Mouse (Mus musculus) heart, embryonic 10.5 days (tissue): ENCODE measurements around the gene Zglp1. TPM values are rescaled to one million over a fixed set of nuclear protein-coding genes. Genes with fewer than 3 reads are reported as not detected.
"Not testable (repeated sequence)": the region's sequence is repeated elsewhere in the genome, so short reads cannot be mapped to it uniquely, and the experiment has no call there.

Source experiments
- DNase-seq: peaks from one replicate; pipeline ENCODE4 v3.0.0-alpha.2; 2017; ENCODE audit warnings: low spot score
- H3K27ac ChIP-seq: fragments of 300-500 bp; sonication (generic); 2 replicates; pipeline ENCODE4 v1.5.1; 2016; ENCODE audit warnings: mild to moderate bottlenecking
- H3K27me3 ChIP-seq: fragments of 300-500 bp; sonication (generic); 2 replicates; pipeline ENCODE4 v1.6.1; 2016; ENCODE audit warnings: mild to moderate bottlenecking; ENCODE audit not compliant: poor library complexity, insufficient read depth, severe bottlenecking
- H3K36me3 ChIP-seq: fragments of 300-500 bp; sonication (generic); 2 replicates; pipeline ENCODE4 v1.6.1; 2016; ENCODE audit warnings: mild to moderate bottlenecking, moderate library complexity
- H3K4me1 ChIP-seq: fragments of 300-500 bp; sonication (generic); 2 replicates; pipeline ENCODE4 v1.6.1; 2016; ENCODE audit warnings: mild to moderate bottlenecking
- H3K4me3 ChIP-seq: fragments of 300-500 bp; sonication (generic); 2 replicates; pipeline ENCODE4 v1.5.1; 2016; ENCODE audit warnings: mild to moderate bottlenecking, moderate library complexity
- H3K9me3 ChIP-seq: fragments of 300-500 bp; sonication (generic); 2 replicates; pipeline ENCODE4 v1.6.1; 2016; ENCODE audit warnings: mild to moderate bottlenecking, moderate library complexity
- WGBS: fragments of 180-500 bp; shearing (Covaris S2); methylation state at CpG from one replicate; pipeline ENCODE4 v1.1.7; 2016; 5-methylcytosine and 5-hydroxymethylcytosine counted together
- polyA plus RNA-seq: library from polyadenylated mRNA; unstranded; fragments of >200 nt; fragmentation: Nextera tagmentation; extraction: Ambion mirVana; gene quantifications from 2 replicates; pipeline ENCODE4 v1.2.1, GENCODE M21; 2016

Zglp1 gene
- polyA plus RNA-seq, 1 experiment from 2014 or later, result 1.9 TPM

GRCm38 (mm10) chr9:21044785-21045184, 22.1 kb downstream of the Zglp1 start:
- not testable (repeated sequence) for H3K9me3 ChIP-seq, H3K27ac ChIP-seq, H3K4me1 ChIP-seq, H3K4me3 ChIP-seq, H3K36me3 ChIP-seq, DNase-seq
- WGBS, result 56% methylated on average over 1 of the region's 1 CpGs
- H3K27me3 ChIP-seq, result peaks cover 19% of the 10 kb centered on the region

- H3K27ac ChIP-seq, result no peak overlapping the region
- no peak for DNase-seq
- WGBS, result 72% methylated on average over 4 of the region's 4 CpGs
- H3K9me3 ChIP-seq, result no peaks in the 10 kb centered on the region
- no peak overlapping the region for H3K4me3 ChIP-seq
- peaks cover 31% of the 10 kb centered on the region for H3K27me3 ChIP-seq
- peaks cover 9% of the 10 kb centered on the region for H3K4me1 ChIP-seq
- no peaks in the 10 kb centered on the region for H3K36me3 ChIP-seq
Measured at GRCm38 (mm10) chr9:21043563-21043962, 23.3 kb downstream of the Zglp1 start.

- Histone ChIP-seq H3K36me3 (no peaks in the 10 kb centered on the region), H3K4me3 (no peak overlapping the region), H3K4me1 (peaks cover 27% of the 10 kb centered on the region), H3K27ac (no peak overlapping the region), H3K9me3 (no peaks in the 10 kb centered on the region), H3K27me3 (peaks cover 54% of the 10 kb centered on the region)
- WGBS, result 43% methylated on average over 4 of the region's 4 CpGs
- DNase-seq, result no peak
Measured at GRCm38 (mm10) chr9:21041308-21041707, 25.6 kb downstream of the Zglp1 start.

- Histone ChIP-seq H3K36me3 (no peaks in the 10 kb centered on the region), H3K4me1 (peaks cover 39% of the 10 kb centered on the region), H3K27me3 (peaks cover 69% of the 10 kb centered on the region), H3K4me3 (no peak overlapping the region), H3K27ac (no peak overlapping the region), H3K9me3 (no peaks in the 10 kb centered on the region)
- no peak for DNase-seq
- 78% methylated on average over 3 of the region's 3 CpGs for WGBS
Measured at GRCm38 (mm10) chr9:21039779-21040178, 27.1 kb downstream of the Zglp1 start.

GRCm38 (mm10) chr9:21037481-21037891, 29.4 kb downstream of the Zglp1 start:
- Histone ChIP-seq H3K36me3 (no peaks in the 10 kb centered on the region), H3K9me3 (no peaks in the 10 kb centered on the region), H3K27me3 (peaks cover 91% of the 10 kb centered on the region), H3K27ac (peak overlapping the region; percentile 65), H3K4me1 (peaks cover 55% of the 10 kb centered on the region), H3K4me3 (peak overlapping the region; percentile 60)
- 3% methylated on average over 31 of the region's 31 CpGs for WGBS
- DNase-seq, result no peak

- WGBS, result 3% methylated on average over 22 of the region's 22 CpGs
- Histone ChIP-seq H3K4me3 (peak overlapping the region; percentile 60), H3K36me3 (no peaks in the 10 kb centered on the region), H3K27ac (no peak overlapping the region), H3K27me3 (peaks cover 97% of the 10 kb centered on the region), H3K4me1 (peaks cover 63% of the 10 kb centered on the region), H3K9me3 (no peaks in the 10 kb centered on the region)
- no peak for DNase-seq
Measured at GRCm38 (mm10) chr9:21036666-21037065, 30.2 kb downstream of the Zglp1 start.

GRCm38 (mm10) chr9:21036161-21036560, 30.7 kb downstream of the Zglp1 start:
- Histone ChIP-seq H3K4me3 (0 out of 2 replicates have a peak overlapping the region, but pooled peaks have one; percentile 7), H3K4me1 (peaks cover 64% of the 10 kb centered on the region)
- DNase-seq, result no peak

GRCm38 (mm10) chr9:21035586-21035985, 31.3 kb downstream of the Zglp1 start:
- Histone ChIP-seq H3K4me3 (no peak overlapping the region), H3K9me3 (no peaks in the 10 kb centered on the region), H3K36me3 (no peaks in the 10 kb centered on the region), H3K4me1 (peaks cover 66% of the 10 kb centered on the region), H3K27me3 (peaks cover 93% of the 10 kb centered on the region), H3K27ac (no peak overlapping the region)
- 24% methylated on average over 9 of the region's 9 CpGs for WGBS
- no peak for DNase-seq

More at GRCm38 (mm10) chr9:21036161-21036560, 30.7 kb downstream of the Zglp1 start:
- 8% methylated on average over 20 of the region's 20 CpGs for WGBS
- no peaks in the 10 kb centered on the region for H3K36me3 ChIP-seq
- H3K9me3 ChIP-seq, result no peaks in the 10 kb centered on the region
- peaks cover 98% of the 10 kb centered on the region for H3K27me3 ChIP-seq
- no peak overlapping the region for H3K27ac ChIP-seq

- no peak overlapping the region for H3K4me3 ChIP-seq
- no peak for DNase-seq
- H3K27ac ChIP-seq, result no peak overlapping the region
- H3K9me3 ChIP-seq, result no peaks in the 10 kb centered on the region
- H3K36me3 ChIP-seq, result no peaks in the 10 kb centered on the region
- H3K27me3 ChIP-seq, result peaks cover 92% of the 10 kb centered on the region
- H3K4me1 ChIP-seq, result peaks cover 76% of the 10 kb centered on the region
- 4% methylated on average over 17 of the region's 17 CpGs for WGBS
Measured at GRCm38 (mm10) chr9:21034481-21035085, 32.3 kb downstream of the Zglp1 start.

- peak; percentile 93 for DNase-seq
- H3K27me3 ChIP-seq, result peaks cover 91% of the 10 kb centered on the region
- H3K9me3 ChIP-seq, result no peaks in the 10 kb centered on the region
- H3K4me3 ChIP-seq, result peak overlapping the region; percentile 66
- H3K36me3 ChIP-seq, result no peaks in the 10 kb centered on the region
- peaks cover 77% of the 10 kb centered on the region for H3K4me1 ChIP-seq
- WGBS, result 0% methylated on average over 34 of the region's 34 CpGs
- peak overlapping the region; percentile 5; the same call in 1 of the 2 replicates for H3K27ac ChIP-seq
Measured at GRCm38 (mm10) chr9:21033136-21033535, 33.8 kb downstream of the Zglp1 start.

- H3K36me3 ChIP-seq, result no peaks in the 10 kb centered on the region
- DNase-seq, result no peak
- H3K9me3 ChIP-seq, result no peaks in the 10 kb centered on the region
- H3K27ac ChIP-seq, result peak overlapping the region; percentile 5; the same call in 1 of the 2 replicates
- peaks cover 74% of the 10 kb centered on the region for H3K4me1 ChIP-seq
- peak overlapping the region; percentile 66 for H3K4me3 ChIP-seq
- 3% methylated on average over 7 of the region's 7 CpGs for WGBS
- peaks cover 91% of the 10 kb centered on the region for H3K27me3 ChIP-seq
Measured at GRCm38 (mm10) chr9:21032491-21032890, 34.4 kb downstream of the Zglp1 start.

- H3K9me3 ChIP-seq, result no peaks in the 10 kb centered on the region
- no peak for DNase-seq
- peaks cover 68% of the 10 kb centered on the region for H3K4me1 ChIP-seq
- WGBS, result under 1% methylated on average over 35 of the region's 35 CpGs
- H3K4me3 ChIP-seq, result peak within 1 kb of the TSS; percentile 66
- H3K36me3 ChIP-seq, result no peaks in the 10 kb centered on the region
- peak within 1 kb of the TSS; percentile 30; the same call in 1 of the 2 replicates for H3K27ac ChIP-seq
- peaks cover 91% of the 10 kb centered on the region for H3K27me3 ChIP-seq
Measured at GRCm38 (mm10) chr9:21031896-21032351, 35.0 kb downstream of the Zglp1 start, which contains the start of gene Icam5. TSS of gene Icam5 (plus strand) at chr9:21032073.

GRCm38 (mm10) chr9:21031251-21031895, 35.5 kb downstream of the Zglp1 start:
- peak overlapping the region; percentile 30; the same call in 1 of the 2 replicates for H3K27ac ChIP-seq
- peak overlapping the region; percentile 66 for H3K4me3 ChIP-seq
- no peak for DNase-seq
- no peaks in the 10 kb centered on the region for H3K36me3 ChIP-seq
- no peaks in the 10 kb centered on the region for H3K9me3 ChIP-seq
- H3K27me3 ChIP-seq, result peaks cover 91% of the 10 kb centered on the region
- under 1% methylated on average over 36 of the region's 36 CpGs for WGBS
- H3K4me1 ChIP-seq, result peaks cover 63% of the 10 kb centered on the region
